Mouse (Mus musculus): ENCODE measurements around the gene Nedd4.
"Not testable (repeated sequence)": the region's sequence is repeated elsewhere in the genome, so short reads cannot be mapped to it uniquely, and the experiment has no call there.

Gene Nedd4

DNA sequence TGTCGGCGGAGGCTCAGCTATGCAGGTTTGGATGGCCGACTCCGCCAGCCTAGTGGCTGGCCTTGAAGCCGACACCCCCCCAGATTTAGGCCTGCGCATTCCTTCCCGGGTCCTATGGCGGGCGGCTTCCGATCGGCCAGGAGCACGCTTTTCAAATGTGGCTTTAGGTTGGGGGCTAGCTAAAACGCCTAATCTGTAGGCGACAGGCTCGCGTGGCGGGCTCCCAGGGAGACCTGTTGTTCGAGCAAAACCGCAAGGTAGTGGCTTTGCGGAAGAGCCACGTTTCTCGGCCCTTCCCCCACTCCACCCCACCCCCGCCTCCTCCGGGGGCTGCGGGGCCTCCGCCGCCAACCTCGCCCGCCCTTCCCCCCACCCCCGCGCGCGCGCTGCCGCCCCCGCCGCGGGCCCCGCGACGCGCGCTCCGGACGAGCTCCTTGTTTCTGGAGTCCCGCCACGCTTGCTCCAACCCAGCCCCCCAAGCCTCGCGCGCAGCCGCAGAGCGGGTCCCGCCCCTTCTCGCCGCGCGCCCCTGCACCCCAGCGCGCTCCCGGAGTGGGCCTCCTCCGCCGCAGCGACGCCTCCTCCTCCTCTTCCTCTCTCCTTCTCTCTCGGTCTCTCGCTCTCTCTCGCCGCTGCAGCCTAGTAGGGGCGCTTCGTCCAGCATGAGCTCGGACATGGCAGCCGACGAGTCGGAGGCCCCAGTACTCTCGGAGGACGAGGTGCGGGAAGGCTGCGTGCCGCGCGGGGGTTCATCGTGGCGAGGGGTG is at the start of gene Nedd4:
Nedd4 (plus strand) TSS at position 452 of the 767 bp plus-strand sequence.
- peak; percentile 94 for DNase-seq (ENCODE audit: low spot score in 2 of 2)

DNA sequence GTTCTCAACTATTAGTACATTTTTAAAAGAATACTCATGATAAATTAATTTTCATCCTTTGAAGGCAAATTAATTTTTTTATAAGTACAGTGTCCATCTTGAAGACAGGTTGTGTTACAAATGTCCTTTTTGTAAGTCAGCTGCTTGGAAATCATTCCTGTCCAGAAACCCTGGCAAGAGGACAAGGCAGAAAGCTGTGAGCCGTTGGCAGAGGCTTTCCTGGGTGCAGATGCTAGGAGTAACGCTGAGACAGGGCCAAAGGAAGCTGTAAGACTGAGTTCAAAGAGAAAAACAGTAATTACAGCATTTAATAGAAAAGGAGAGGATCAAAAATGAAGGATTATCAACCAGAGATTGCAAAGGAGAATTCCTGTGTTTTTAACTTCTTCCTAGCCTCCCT is 48.3 kb upstream of the Nedd4 start:
- DNase-seq (ENCODE audit: low spot score in 2 of 2): no peak

DNA sequence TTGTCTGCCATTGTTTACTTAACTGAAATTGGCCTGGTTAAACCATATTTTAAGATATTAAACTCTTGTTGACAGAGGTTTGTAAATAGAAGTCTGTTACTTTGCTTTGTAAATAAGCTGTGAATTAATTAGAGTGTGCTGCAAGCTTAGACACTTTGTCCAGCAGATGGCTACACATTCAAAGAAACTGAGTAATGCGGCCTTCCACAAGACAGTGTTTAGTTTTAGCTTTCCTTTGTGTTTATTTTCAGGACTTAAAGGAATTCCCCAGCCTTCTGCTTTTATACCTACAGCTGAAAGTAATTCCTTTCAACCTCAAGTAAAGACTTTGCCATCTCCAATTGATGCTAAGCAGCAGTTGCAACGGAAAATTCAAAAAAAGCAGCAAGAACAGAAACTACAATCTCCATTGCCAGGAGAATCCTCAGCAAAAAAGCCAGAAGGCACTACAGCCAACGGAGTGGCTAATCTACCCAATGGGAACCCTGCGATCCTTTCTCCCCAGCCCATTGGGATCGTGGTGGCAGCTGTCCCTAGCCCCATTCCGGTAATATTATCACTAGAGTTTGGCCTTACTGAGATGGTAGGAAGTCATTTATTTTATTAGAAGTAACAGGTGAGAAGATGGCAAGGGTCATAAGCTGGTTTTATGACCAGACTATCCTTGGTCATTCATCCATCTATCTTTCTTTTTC is 47.2 kb upstream of the Nedd4 start:
- no peak for DNase-seq (ENCODE audit: low spot score in 2 of 2)

DNA sequence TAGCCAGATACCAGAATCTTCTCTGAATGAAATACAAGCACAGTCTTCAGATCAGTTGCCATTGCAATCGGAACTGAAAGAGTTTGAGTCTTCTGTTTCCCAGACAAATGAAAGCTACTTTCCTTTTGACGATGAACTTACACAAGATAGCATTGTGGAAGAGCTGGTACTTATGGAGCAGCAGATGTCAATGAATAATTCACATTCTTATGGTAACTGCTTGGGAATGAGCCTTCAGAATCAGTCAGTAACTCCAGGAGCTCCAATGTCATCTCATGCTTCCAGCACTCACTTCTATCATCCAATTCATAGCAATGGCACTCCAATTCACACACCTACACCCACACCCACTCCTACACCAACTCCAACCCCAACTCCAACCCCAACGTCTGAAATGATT is 44.1 kb upstream of the Nedd4 start:
- no peak for DNase-seq (ENCODE audit: low spot score in 2 of 2)

DNA sequence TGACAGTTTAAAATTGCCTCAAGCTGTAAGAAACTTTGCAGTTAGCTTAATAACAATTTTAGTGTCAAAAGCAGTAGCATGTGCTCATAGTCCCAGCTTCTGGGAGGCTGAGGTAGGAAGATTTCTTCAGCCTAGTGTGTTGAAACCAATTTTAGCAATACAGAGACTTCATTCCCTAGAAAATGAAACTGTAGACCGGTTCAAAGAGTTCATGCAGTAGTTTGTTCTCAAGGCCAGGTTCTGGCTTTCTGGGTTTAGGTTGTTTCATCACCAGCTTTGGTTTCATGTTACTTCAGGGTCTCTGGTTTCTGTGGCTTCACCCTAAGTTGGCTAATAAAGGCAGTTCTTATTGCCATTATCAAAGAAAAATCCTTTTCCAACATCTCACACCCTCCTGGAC is 38.5 kb upstream of the Nedd4 start:
- DNase-seq (ENCODE audit: low spot score in 2 of 2): no peak

DNA sequence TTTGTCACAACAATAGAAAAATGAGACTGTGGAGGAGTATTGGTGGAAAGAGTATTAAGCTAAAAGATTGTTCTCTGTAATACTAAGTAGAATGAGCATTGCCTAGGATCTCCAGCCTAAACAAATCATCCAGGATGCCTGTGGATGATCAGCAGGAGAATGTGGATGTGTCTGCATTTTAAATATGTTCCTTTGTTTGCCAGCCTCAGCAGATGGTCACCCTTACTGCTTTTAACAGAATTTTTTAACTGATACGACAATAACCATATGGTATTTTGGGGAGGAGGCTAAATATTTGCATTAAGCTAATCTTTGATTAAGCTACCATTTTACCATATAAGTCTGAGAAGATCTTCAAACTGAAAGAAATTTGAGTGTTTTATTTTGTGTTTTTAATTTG is 34.5 kb upstream of the Nedd4 start:
- DNase-seq (ENCODE audit: low spot score in 2 of 2): no peak

DNA sequence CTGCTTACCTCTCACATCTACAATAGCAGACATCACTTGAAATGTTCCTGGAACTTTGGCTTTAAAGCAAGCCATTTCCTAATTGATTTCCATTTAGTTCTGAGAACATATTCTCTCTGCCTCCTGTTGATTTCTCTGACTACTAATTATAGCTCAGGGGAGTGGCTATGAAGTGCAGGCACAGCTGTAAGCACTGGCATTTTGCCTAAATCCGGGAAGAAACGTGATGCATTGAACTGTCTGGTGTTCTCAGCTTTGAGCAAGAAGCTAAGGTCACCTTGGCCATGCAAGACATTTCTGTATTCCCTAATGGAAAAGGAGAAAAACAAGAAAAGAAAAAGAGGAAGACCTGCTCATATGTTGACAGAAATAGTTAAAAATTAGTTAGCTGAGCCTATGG is 33.6 kb upstream of the Nedd4 start:
- no peak for DNase-seq (ENCODE audit: low spot score in 2 of 2)

DNA sequence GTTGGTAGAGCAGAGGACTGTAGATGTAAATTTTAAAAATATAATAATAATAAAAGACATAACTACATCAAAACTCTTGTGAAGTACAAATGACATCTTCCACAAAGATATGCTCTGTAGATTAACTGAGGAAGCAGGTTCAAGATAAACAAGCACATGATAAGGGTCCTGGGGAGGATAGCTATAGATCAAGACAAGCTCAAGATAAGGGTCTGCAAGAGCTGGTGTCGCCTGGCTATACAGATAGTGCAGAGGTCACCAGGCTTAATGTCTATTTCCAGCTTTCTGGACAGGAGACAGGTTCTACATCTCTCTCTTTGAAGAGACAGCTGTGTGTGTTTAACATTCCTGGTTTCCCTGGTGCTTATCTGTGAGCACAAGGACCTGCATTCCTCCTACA is 29.9 kb upstream of the Nedd4 start:
- no peak for DNase-seq (ENCODE audit: low spot score in 2 of 2)

DNA sequence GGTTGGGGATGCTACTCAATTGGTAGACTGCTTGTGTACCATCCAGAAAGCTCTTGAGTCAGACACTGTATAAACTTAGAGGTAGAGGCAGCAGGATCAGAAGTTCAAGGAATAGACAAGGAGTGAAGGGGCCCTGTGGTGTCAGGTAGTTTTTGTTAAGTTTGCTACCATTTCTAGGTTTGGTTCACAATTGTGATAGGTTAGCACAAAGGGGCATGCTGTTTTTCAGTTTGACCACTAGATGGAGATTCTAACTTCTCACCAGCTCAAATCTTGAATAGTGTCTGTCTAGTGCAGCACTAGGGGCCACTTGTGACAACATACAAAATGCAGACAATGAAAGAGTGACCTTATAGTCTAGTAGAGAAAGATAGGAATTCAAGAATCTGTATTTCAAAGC is 27.0 kb upstream of the Nedd4 start:
- no peak for DNase-seq (ENCODE audit: low spot score in 2 of 2)

DNA sequence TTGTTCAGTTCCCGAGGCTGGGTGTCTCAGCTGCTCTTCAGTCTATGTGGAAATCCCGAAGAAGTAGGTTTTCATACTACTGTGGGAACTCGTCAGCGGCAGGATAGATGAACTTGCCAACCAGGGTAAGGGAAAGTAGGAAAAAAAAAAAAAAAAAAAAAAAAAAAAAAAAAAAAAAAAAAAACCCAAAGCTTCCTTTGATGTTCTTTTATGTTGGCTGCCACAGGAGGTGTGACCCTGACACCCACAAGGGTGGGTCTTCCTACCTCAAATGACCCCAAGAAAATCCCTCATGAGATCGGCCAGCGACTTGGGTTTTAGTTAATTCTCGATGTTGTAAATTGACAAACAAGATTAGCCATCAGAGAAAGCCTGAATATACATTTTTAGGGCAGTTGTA is 25.6 kb upstream of the Nedd4 start:
- DNase-seq (ENCODE audit: low spot score in 2 of 2): no peak

DNA sequence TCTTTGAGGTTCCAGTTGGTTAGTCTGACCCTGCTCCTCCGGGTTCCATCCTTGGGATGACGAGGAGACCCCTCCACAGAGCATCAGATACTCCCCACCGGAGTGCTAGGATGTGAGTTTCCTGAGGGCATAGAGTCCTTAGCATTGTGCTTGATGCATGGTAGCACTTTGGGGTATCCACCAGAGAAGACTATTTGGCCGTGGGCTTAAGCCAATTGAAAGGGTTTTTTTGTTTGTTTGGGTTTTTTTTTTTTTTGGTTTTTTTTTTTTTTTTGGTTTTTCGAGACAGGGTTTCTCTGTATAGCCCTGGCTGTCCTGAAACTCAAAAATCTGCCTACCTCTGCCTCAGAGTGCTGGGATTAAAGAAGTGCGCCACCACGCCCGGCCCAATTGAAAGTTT is 24.9 kb upstream of the Nedd4 start:
- no peak for DNase-seq (ENCODE audit: low spot score in 2 of 2)

DNA sequence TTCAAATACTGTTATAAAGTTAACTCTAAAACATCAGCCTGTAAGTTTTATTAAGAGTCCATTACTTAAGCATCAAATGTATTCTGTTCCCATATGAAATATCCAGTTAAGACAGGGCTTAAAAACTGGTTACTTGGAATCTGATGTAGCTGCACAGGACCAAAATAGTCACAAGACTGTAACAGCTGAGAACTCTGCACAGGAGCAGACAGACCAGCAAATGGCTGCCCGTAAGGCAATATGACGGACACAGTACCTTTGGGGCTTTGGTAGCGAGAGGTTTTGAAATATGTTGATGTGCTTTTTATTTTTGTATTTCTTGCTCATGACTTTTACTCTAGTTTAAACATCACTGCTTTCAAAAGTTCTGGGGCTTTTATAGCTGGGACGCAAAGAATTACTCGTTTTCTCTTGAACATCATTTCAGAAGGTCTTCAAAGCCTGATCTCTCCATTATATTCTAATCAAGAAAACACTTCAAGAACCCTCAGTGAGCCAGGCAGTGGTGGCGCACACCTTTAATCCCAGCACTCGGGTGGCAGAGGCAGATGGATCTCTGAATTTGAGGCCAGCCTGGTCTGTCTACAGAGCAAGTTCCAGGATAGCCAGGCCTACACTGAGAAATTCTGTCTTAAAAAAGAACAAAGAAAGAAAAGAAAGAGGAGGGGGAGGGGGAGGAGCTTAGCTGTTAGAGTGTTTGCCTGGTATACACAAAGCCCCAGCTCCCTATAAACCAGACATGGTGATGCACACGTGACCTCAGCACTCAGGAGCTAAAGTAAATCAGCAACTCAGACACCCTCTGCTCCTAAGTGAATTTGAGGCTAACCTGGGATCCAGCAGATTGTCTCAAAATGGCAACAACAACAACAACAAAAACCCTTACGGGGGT is 22.9 kb upstream of the Nedd4 start:
- DNase-seq (ENCODE audit: low spot score in 2 of 2): no peak

DNA sequence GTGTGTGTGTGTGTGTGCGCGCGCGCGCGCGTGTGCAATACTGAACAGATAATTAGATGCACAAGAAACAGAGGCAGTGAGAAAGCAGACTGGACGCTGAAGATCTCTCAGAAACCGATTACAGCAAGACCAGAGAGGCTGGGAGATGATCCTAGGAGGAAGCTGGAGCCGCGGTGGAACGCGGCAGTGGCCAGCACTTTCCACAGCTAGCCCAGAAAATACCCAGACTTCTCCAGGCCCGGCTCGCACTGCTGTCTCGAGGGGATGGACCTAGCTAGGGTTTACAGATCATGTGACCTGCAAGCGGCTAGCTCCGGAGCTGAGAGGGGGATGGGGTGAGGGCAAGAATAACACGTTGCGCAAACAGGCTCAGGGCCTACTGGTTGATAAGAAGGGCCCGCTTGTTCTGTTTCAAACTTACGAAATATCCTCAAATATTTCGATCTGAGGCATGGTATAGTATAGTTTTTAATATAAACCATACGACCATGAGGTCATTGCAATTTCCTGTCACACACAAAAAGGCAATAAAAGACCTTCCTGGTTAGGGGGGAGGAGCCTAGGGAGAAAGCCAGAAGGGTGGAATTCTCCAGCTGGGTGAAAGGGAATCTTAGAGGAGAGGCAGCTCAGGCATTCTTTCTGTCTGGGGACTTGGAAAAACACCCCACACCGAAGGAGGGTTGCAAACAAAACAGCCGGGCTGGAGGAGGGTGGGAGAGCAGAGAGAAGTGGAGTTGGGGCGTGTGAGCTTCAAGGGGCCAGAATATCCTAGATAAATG is 22.1 kb upstream of the Nedd4 start:
- DNase-seq (ENCODE audit: low spot score in 2 of 2): peak; percentile 65 to 88

DNA sequence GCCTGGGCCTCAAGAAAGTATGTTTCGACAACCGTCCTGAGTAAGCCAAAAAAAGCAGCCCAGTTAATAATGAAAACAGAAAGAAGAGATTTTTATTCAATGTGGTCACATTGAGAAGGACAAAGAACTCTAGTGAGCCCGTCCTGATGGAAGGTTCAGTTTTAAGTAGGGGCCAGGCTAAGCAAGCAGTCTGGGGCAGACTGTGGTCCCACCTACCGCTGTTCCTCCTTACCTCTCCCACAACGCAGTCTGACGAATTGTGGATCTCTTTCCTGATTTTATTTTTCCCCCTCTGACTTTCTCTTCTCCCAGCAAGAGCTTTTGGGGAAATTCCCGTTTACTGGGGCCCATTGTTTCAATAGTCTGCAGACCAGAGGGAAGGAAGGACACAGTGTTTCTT is 21.5 kb upstream of the Nedd4 start:
- DNase-seq (ENCODE audit: low spot score in 2 of 2): no peak

DNA sequence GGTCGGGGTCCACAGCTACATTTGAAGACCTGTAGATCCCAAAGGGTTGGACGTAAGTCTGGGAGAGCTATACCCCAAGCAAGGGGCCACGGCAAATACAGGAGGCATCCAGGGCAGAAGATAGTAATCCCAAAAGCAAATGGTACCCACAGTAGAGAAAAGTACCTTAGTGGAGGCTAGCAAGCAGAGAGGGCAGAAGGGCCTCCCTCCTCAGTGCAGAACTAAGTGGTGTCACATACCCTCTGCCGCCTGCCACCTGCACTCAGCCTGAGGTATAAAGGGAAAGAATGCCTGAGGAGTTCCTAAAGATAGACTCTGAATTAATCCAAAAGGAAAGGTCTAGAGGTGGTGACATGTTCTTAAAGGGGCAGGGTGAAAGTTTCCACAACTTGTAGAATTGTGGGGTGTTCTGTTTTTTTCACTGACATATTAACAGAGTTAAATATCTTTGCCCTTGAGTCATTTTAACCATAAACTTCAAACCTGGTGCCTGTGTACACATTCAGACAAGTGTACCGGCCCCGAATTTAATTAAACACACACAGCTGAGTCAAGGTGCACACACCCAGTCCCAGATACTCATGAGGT is 21.0 kb upstream of the Nedd4 start:
- DNase-seq (ENCODE audit: low spot score in 2 of 2): no peak

DNA sequence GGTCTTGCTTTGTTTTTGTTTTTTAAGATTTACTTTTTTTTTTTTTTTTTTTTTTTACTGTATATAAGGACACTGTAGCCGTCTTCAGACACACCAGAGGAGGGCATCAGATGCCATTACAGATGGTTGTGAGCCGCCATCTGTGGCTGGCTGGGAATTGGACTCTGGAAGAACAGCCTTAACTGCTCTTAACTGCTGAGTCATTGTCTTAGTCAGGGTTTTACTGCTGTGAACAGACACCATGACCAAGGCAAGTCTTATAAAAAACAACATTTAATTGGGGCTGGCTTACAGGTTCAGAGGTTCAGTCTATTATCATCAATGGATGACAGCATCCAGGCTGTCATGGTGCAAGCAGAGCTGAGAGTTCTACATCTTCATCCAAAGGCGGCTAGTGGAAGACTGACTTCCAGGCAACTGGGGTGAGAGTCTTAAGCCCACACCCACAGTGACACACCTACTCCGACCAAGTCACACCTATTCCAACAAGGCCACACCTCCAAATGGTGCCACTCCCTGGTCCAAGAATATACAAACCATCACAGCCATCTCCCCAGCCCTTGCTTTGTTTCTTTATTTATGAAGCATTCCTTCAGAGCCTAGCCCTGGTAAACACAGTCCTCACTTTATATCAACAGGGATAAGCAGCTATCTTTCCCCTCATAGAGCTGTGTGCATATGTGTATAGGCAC is 19.2 kb upstream of the Nedd4 start:
- DNase-seq (ENCODE audit: low spot score in 2 of 2): not testable (repeated sequence)

DNA sequence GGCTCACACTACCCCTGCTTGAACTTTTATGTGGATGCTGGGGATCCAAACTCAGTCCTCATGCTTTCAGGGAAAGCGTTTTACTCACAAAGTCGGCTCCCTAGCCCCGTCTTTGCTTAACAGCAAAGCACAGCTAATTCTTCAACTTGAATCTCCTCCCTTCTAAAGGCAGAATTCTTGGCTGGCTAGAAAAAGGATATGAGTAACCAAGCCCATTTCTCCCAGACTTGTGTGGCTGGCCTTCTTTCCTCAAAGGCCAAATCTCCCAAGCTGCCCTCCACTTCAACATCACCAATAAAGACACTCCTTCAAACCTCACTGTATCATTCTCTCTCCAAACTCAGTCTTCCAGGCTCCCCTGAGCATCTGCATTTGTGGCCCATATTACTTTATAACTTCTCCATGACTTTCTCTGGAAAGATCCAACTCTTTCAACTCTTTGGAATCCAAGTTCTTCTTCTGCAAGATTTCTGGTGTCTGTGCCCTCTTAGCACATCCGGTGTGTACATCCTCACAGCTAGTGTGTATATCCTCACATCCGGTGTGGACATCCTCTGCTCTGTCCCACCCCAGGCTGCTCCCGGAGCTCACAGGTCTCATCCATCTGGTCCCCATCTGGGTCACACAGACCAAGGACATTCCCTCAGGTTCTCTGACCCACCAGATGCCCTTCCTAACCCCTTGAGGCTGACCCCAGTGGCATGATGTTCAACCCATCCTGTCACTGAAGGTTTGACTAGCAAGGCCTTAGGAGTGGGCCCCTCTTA is 18.3 kb upstream of the Nedd4 start:
- no peak for DNase-seq (ENCODE audit: low spot score in 2 of 2)

DNA sequence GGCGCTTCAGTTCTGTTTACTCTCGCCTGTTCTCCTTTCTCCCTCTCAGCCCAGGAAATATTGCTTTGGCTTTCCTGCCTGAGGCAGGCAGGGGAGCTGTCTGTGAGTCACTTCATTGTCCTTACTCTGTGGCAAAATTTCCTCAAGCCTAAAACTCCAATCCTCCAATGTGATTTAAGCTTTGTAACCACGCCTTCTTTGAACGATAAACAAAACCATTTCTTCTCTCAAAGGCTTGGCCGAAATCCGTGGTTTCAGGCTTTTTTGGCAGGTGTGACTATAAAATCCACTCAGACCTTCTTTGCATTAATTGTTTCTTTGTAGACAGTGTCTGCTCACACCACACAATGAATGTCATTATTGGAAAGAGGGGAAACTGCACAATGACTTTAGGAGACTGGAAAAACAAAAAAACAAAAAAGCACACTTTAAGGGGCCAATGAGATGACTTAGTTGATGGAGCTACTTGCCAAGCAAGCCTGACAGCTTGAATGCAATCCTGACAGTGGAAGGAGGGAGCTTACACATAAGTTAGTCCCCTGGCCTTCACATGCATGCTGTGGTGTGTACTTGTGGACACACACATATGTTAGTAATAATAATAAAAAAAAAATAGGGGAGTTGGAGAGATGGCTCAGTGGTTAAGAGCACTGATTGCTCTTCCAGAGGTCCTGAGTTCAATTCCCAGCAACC is 17.6 kb upstream of the Nedd4 start:
- no peak for DNase-seq (ENCODE audit: low spot score in 2 of 2)

DNA sequence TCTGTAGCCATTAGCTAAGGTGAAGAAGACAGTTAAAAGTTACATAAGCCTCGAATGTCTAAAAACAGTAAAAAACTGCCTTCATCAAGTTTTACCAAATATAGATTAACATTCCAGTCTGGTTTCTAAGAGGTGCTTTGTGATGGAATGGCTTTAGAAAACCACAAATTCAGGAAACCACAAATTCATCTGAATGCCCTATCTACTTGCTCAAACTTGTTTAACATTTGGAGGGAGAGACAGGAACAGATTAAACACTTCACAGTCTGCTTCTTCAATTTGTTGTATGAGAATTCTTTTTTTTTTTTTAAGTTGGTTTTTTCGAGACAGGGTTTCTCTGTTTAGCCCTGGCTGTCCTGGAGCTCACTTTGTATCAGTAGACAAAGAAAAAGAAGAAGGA is 12.4 kb upstream of the Nedd4 start:
- DNase-seq (ENCODE audit: low spot score in 2 of 2): no peak
